Comparison of ENCODE assay signal across 24 mouse cellular contexts in genomic region chr12:111830375-111830774, GRCm38 (mm10). TPM values are rescaled to one million over a fixed set of nuclear protein-coding genes. Genes with fewer than 3 reads are reported as not detected.
A peak's percentile ranks its signal among the peaks of the same experiment; 100 is the strongest.
DNase-seq lines count a peak whose midpoint lies in the region; ATAC-seq and TF ChIP-seq lines count a peak whose summit lies in the region.
"Had no signal": no experiment of that assay in that cellular context is flagged by ENCODE, and none has a peak within 500 bp of the region (broad histone marks: within the 10 kb centered on the region; RNA-seq: fewer than 3 reads in every experiment).

No protein-coding gene starts in this region.

- intact Hi-C loops in gastrocnemius, postnatal 14 days (cut with DNase I; ENCODE audit: low total_unique reads), result no loop called here

- peaks cover 21% of the 10 kb centered on the region for H3K4me1 ChIP-seq in G1E (ENCODE audit: insufficient read depth, low read depth, low read length)
- H3K4me1 ChIP-seq in liver, embryonic 13.5 days (replicated peaks), result peaks cover 49% of the 10 kb centered on the region
- H3K4me1 ChIP-seq: heart, embryonic 15.5 days; kidney, embryonic 15.5 days; lung, embryonic 15.5 days; neural tube, embryonic 15.5 days had no signal

- H3K36me3 ChIP-seq in G1E (replicated peaks), result peaks cover 100% of the 10 kb centered on the region
- peaks cover 96% of the 10 kb centered on the region for H3K36me3 ChIP-seq in liver, embryonic 13.5 days

- H3K27ac ChIP-seq in liver, embryonic 13.5 days, result peak overlapping the region; percentile 18; the same call in 1 of the 2 replicates
- H3K27ac ChIP-seq: heart, embryonic 15.5 days; hindbrain, postnatal 0 days; left cerebral cortex, adult 2 months; lung, embryonic 15.5 days; neural tube, embryonic 15.5 days; stomach, postnatal 0 days had no signal

- no peak overlapping the region for H3K4me2 ChIP-seq in liver, embryonic 13.5 days
- H3K4me2 ChIP-seq: heart, embryonic 15.5 days; kidney, embryonic 15.5 days; lung, embryonic 15.5 days; neural tube, embryonic 15.5 days had no signal

- no peak overlapping the region for H3K4me3 ChIP-seq in G1E (ENCODE audit: low read depth, low read length)
- H3K4me3 ChIP-seq in liver, embryonic 13.5 days (replicated peaks), result no peak overlapping the region
- H3K4me3 ChIP-seq: heart, embryonic 15.5 days; kidney, embryonic 15.5 days; left cerebral cortex, adult 2 months; lung, embryonic 15.5 days; neural tube, embryonic 15.5 days had no signal

- no peaks in the 10 kb centered on the region for H3K9me3 ChIP-seq in G1E (replicated peaks)
- H3K9me3 ChIP-seq in liver, embryonic 13.5 days (replicated peaks), result no peaks in the 10 kb centered on the region
- H3K9me3 ChIP-seq: heart, embryonic 15.5 days; kidney, embryonic 15.5 days; lung, embryonic 15.5 days; neural tube, embryonic 15.5 days had no signal

- 40% methylated on average over 10 of the region's 10 CpGs for WGBS in liver, embryonic 13.5 days (ENCODE audit: insufficient replicate concordance)

- TF ChIP-seq CTCF in G1E (IDR thresholded peaks at IDR 0.05; ENCODE audit: low read depth, low read length), result no peak

- H3K27me3 ChIP-seq in G1E (ENCODE audit: insufficient read depth, low read length), result no peaks in the 10 kb centered on the region
- H3K27me3 ChIP-seq in liver, embryonic 13.5 days, result no peaks in the 10 kb centered on the region
- H3K27me3 ChIP-seq: heart, embryonic 15.5 days; kidney, embryonic 15.5 days; lung, embryonic 15.5 days; neural tube, embryonic 15.5 days; Patski had no signal

- no peak overlapping the region for H3K9ac ChIP-seq in liver, embryonic 13.5 days
- H3K9ac ChIP-seq: forebrain, postnatal 0 days; heart, embryonic 15.5 days; kidney, embryonic 15.5 days; lung, embryonic 15.5 days; neural tube, embryonic 15.5 days had no signal

- peak; percentile 86 for DNase-seq in heart, adult 11 months
- no peak for DNase-seq in heart, adult 9 months (ENCODE audit: low spot score in 2 of 2)
- DNase-seq in G1E (ENCODE audit: low spot score), result no peak
- peak; percentile 40 for DNase-seq in liver, embryonic 13.5 days
- no peak for DNase-seq in spleen, postnatal 14 days (ENCODE audit: low spot score in 2 of 2)
- DNase-seq in gastrocnemius, postnatal 14 days, result no peak
- DNase-seq: forebrain, postnatal 0 days; gastrocnemius, postnatal 36 days; heart, postnatal 36 days; kidney, postnatal 36 days; lung, postnatal 36 days; right cerebral cortex, adult 18-20 months; thymus, adult 2 months had no signal

- ATAC-seq in G1E (ENCODE audit: extremely low read depth, insufficient number of reproducible peaks, low FRiP score, poor library complexity, severe bottlenecking), result 0 out of 2 replicates have a peak, but pooled peaks have one; percentile 45
- peak; percentile 35; the same call in 1 of the 2 replicates for ATAC-seq in liver, embryonic 13.5 days (ENCODE audit: low read depth)
- ATAC-seq in megakaryocyte-erythroid progenitor cell, adult 5-6 weeks (replicated peaks; ENCODE audit: low FRiP score, low TSS enrichment, poor library complexity, severe bottlenecking), result peak; percentile 47
- ATAC-seq: intestine, postnatal 0 days; midbrain, embryonic 16.5 days; Patski had no signal

RNA-seq across cellular contexts. Expression of gene Zfyve21, which starts 16.4 kb away (rescaled TPM):
- 13.8 and 21.1 TPM in 2 replicates for total RNA-seq in G1E (2014; fragmentation: Nextera tagmentation)
- total RNA-seq in G1E (2017), result 32.5 and 33.9 TPM in 2 replicates
- 13.9 and 14.8 TPM in 2 replicates for polyA plus RNA-seq in G1E (2012)
- 53.3 and 54.7 TPM in 2 replicates for polyA plus RNA-seq in liver, embryonic 13.5 days (2015; fragmentation: Nextera tagmentation; extraction: Ambion mirVana)
- 7.3 and 20.4 TPM in 2 replicates for total RNA-seq in megakaryocyte-erythroid progenitor cell, adult 5-6 weeks (2014; fragmentation: Nextera tagmentation)
- total RNA-seq in megakaryocyte-erythroid progenitor cell, adult 5-6 weeks (2017), result 5.4 and 9.6 TPM in 2 replicates
- 10 to 100 TPM; 15.1 to 18.6 TPM for total RNA-seq in gastrocnemius, postnatal 14 days (2021)

RNA-seq across cellular contexts. Expression of gene Xrcc3, which starts 16.7 kb away (rescaled TPM):
- total RNA-seq in G1E (2014; fragmentation: Nextera tagmentation) (18.3 and 26.0 TPM in 2 replicates), G1E (2017) (10.8 and 16.1 TPM in 2 replicates)
- polyA plus RNA-seq in G1E (2012), result 13.5 and 21.7 TPM in 2 replicates
- polyA plus RNA-seq in liver, embryonic 13.5 days (2015; fragmentation: Nextera tagmentation; extraction: Ambion mirVana), result 3.9 and 5.1 TPM in 2 replicates
- total RNA-seq in megakaryocyte-erythroid progenitor cell, adult 5-6 weeks (2014; fragmentation: Nextera tagmentation), result 32.1 and 34.7 TPM in 2 replicates
- 6.7 and 11.2 TPM in 2 replicates for total RNA-seq in megakaryocyte-erythroid progenitor cell, adult 5-6 weeks (2017)
- total RNA-seq in gastrocnemius, postnatal 14 days (2021), result under 1 TPM; 0.53 to 0.86 TPM

Comparison
In these comparisons a context has a peak if more than half of its experiments do, and no peak if none do; other contexts are left out.
1. DNase-seq: peak in heart, adult 11 months (single experiment) and liver, embryonic 13.5 days (single experiment); none in heart, adult 9 months (0 of 2), G1E (single experiment), spleen, postnatal 14 days (0 of 2) and gastrocnemius, postnatal 14 days (single experiment).
2. RNA of gene Xrcc3, which starts 16.7 kb away (total RNA-seq): 6.7 to 34.7 TPM in megakaryocyte-erythroid progenitor cell, adult 5-6 weeks and 10.8 to 26.0 TPM in G1E; 0.53 to 0.86 TPM in gastrocnemius, postnatal 14 days; every median in the first group is over 4 times any median in the second.
3. Peak in every context shown above with its lines, with median percentiles within 50 percentile points of each other: ATAC-seq.